Mouse (Mus musculus): ENCODE data around the gene Mycbpap. TPM values are rescaled to one million over a fixed set of nuclear protein-coding genes. Genes with fewer than 3 reads are reported as not detected.

Gene Mycbpap
- total RNA-seq, 2 experiments from 2014 or later = 0.68 to 1.1 TPM

- no peak for DNase-seq (ENCODE audit: low spot score)
- intact Hi-C loops (cut with DNase I) = loop anchor here (5.0 kb wide), 2 partner anchors 247 to 352 kb away; no protein-coding TSS in a partner anchor
Observed at GRCm38 (mm10) chr11:94484636-94485035, 36.9 kb downstream of the Mycbpap start.

- DNase-seq (ENCODE audit: low spot score) = no peak
- intact Hi-C loops (cut with DNase I) = no loop called here
Observed at GRCm38 (mm10) chr11:94483921-94484320, 37.6 kb downstream of the Mycbpap start.

GRCm38 (mm10) chr11:94483436-94483835 lies 38.1 kb downstream of the Mycbpap start:
- DNase-seq (ENCODE audit: low spot score) = no peak
- intact Hi-C loops (cut with DNase I) = no loop called here

- intact Hi-C loops (cut with DNase I) = no loop called here
- DNase-seq (ENCODE audit: low spot score) = no peak
Observed at GRCm38 (mm10) chr11:94482738-94483137, 38.8 kb downstream of the Mycbpap start.

- intact Hi-C loops (cut with DNase I) = no loop called here
- no peak for DNase-seq (ENCODE audit: low spot score)
Observed at GRCm38 (mm10) chr11:94481963-94482362, 39.6 kb downstream of the Mycbpap start.

- intact Hi-C loops (cut with DNase I) = no loop called here
- DNase-seq (ENCODE audit: low spot score) = no peak
Observed at GRCm38 (mm10) chr11:94480382-94480781, 41.2 kb downstream of the Mycbpap start.

GRCm38 (mm10) chr11:94477651-94478050 lies 43.9 kb downstream of the Mycbpap start:
- intact Hi-C loops (cut with DNase I) = no loop called here
- DNase-seq (ENCODE audit: low spot score) = no peak

- DNase-seq (ENCODE audit: low spot score) = no peak
- intact Hi-C loops (cut with DNase I) = no loop called here
Observed at GRCm38 (mm10) chr11:94475722-94476121, 45.8 kb downstream of the Mycbpap start.

- intact Hi-C loops (cut with DNase I) = no loop called here
- DNase-seq (ENCODE audit: low spot score) = no peak
Observed at GRCm38 (mm10) chr11:94474544-94474910, 47.0 kb downstream of the Mycbpap start.

- intact Hi-C loops (cut with DNase I) = no loop called here
- peak; percentile 87 for DNase-seq (ENCODE audit: low spot score)
Observed at GRCm38 (mm10) chr11:94473707-94474543, 47.6 kb downstream of the Mycbpap start, which contains the start of gene Cacna1g. TSS of gene Cacna1g (minus strand) at chr11:94474198.

GRCm38 (mm10) chr11:94472916-94473706 lies 48.4 kb downstream of the Mycbpap start:
- DNase-seq (ENCODE audit: low spot score) = no peak
- intact Hi-C loops (cut with DNase I) = no loop called here

GRCm38 (mm10) chr11:94472585-94472915 lies 49.0 kb downstream of the Mycbpap start:
- intact Hi-C loops (cut with DNase I) = no loop called here
- no peak for DNase-seq (ENCODE audit: low spot score)

- intact Hi-C loops (cut with DNase I) = no loop called here
Observed at GRCm38 (mm10) chr11:94471740-94472584, 49.6 kb downstream of the Mycbpap start.

GRCm38 (mm10) chr11:94470391-94470790 lies 51.2 kb downstream of the Mycbpap start:
- DNase-seq (ENCODE audit: low spot score) = no peak
- intact Hi-C loops (cut with DNase I) = no loop called here

More at GRCm38 (mm10) chr11:94471740-94472584, 49.6 kb downstream of the Mycbpap start:
- DNase-seq (ENCODE audit: low spot score) = no peak

- DNase-seq (ENCODE audit: low spot score) = no peak
- intact Hi-C loops (cut with DNase I) = no loop called here
Observed at GRCm38 (mm10) chr11:94469136-94470064, 52.1 kb downstream of the Mycbpap start.

GRCm38 (mm10) chr11:94468582-94469064 lies 52.9 kb downstream of the Mycbpap start:
- DNase-seq (ENCODE audit: low spot score) = no peak
- intact Hi-C loops (cut with DNase I) = no loop called here

GRCm38 (mm10) chr11:94466333-94466855 lies 55.1 kb downstream of the Mycbpap start:
- DNase-seq (ENCODE audit: low spot score) = no peak
- intact Hi-C loops (cut with DNase I) = no loop called here

- intact Hi-C loops (cut with DNase I) = no loop called here
- no peak for DNase-seq (ENCODE audit: low spot score)
Observed at GRCm38 (mm10) chr11:94464170-94464569, 57.4 kb downstream of the Mycbpap start.

GRCm38 (mm10) chr11:94461856-94462255 lies 59.7 kb downstream of the Mycbpap start:
- intact Hi-C loops (cut with DNase I) = no loop called here
- DNase-seq (ENCODE audit: low spot score) = no peak
